Mouse (Mus musculus) ovary, adult 2 months (tissue): ENCODE measurements around the gene Cnksr1. TPM values are rescaled to one million over a fixed set of nuclear protein-coding genes. Genes with fewer than 3 reads are reported as not detected.

Source experiments
- polyA plus RNA-seq: library from polyadenylated mRNA; depleted of rRNA; stranded (reverse); fragments of >200 nt; gene quantifications from 2 replicates; pipeline ENCODE4 v1.2.3, GENCODE M21; 2012; rRNA removed

Gene Cnksr1
- 5.2 and 6.8 TPM in 2 replicates for polyA plus RNA-seq

GRCm38 (mm10) chr4:134238279-134238651 lies at the start of gene Cnksr1:
Cnksr1 (minus strand) TSS chr4:134238399.

GRCm38 (mm10) chr4:134287575-134288025 lies 49.4 kb upstream of the Cnksr1 start, which contains the start of gene Pdik1l:
Pdik1l (minus strand) TSS chr4:134287895.

GRCm38 (mm10) chr4:134253722-134254324 lies 15.6 kb upstream of the Cnksr1 start, which contains the start of gene Grrp1:
Grrp1 (minus strand) TSS chr4:134254106.

GRCm38 (mm10) chr4:134246719-134247258 lies 8.6 kb upstream of the Cnksr1 start, which contains the start of gene Gm30191:
Gm30191 (plus strand) TSS chr4:134246935.

GRCm38 (mm10) chr4:134245148-134245843 lies 7.1 kb upstream of the Cnksr1 start, which contains the start of gene Zfp593:
Zfp593 (minus strand) TSS chr4:134245592.

GRCm38 (mm10) chr4:134243516-134244250 lies 5.5 kb upstream of the Cnksr1 start, which contains the start of gene E130218I03Rik:
E130218I03Rik (plus strand) TSS chr4:134243662.

GRCm38 (mm10) chr4:134227194-134227593 lies 11.0 kb downstream of the Cnksr1 start, which contains the start of gene Catsper4:
Catsper4 (minus strand) TSS chr4:134227383.

GRCm38 (mm10) chr4:134202904-134203303 lies 35.3 kb downstream of the Cnksr1 start, which contains the start of gene Gm7534:
Gm7534 (minus strand) TSS chr4:134203004.

Other genes starting within 250 kb of the Cnksr1 start
- gene Dhdds, start 237.5 kb downstream of the Cnksr1 start, polyA plus RNA-seq, result 28.6 and 40.7 TPM in 2 replicates
- gene Lin28a, start 219.6 kb downstream of the Cnksr1 start, polyA plus RNA-seq, result 0.20 and 0.34 TPM in 2 replicates
- 0.34 and 0.41 TPM in 2 replicates for gene Zfp683, start 184.6 kb downstream of the Cnksr1 start, polyA plus RNA-seq
- 3.2 and 3.6 TPM in 2 replicates for gene Crybg2, start 177.6 kb downstream of the Cnksr1 start, polyA plus RNA-seq
- gene Cd52, start 143.3 kb downstream of the Cnksr1 start, polyA plus RNA-seq, result 11.7 and 21.3 TPM in 2 replicates
- 37.7 and 40.6 TPM in 2 replicates for gene Ubxn11, start 135.8 kb downstream of the Cnksr1 start, polyA plus RNA-seq
- 482 and 666 TPM in 2 replicates for gene Sh3bgrl3, start 109.6 kb downstream of the Cnksr1 start, polyA plus RNA-seq
- 34.2 and 37.7 TPM in 2 replicates for gene Cep85, start 51.3 kb downstream of the Cnksr1 start, polyA plus RNA-seq
- not detected in 2 replicates for gene Gm7534, start 35.4 kb downstream of the Cnksr1 start, polyA plus RNA-seq
- gene Catsper4, start 11.0 kb downstream of the Cnksr1 start, polyA plus RNA-seq, result 0.25 TPM in 1 of 2 replicates, not detected in the other
- 0.16 and 0.17 TPM in 2 replicates for gene E130218I03Rik, start 5.3 kb upstream of the Cnksr1 start, polyA plus RNA-seq
- 13.4 and 15.5 TPM in 2 replicates for gene Zfp593, start 7.2 kb upstream of the Cnksr1 start, polyA plus RNA-seq
- gene Gm30191, start 8.5 kb upstream of the Cnksr1 start, polyA plus RNA-seq, result 0.44 TPM in 1 of 2 replicates, not detected in the other
- gene Grrp1, start 15.7 kb upstream of the Cnksr1 start, polyA plus RNA-seq, result 56.5 and 60.9 TPM in 2 replicates
- gene Pdik1l, start 49.5 kb upstream of the Cnksr1 start, polyA plus RNA-seq, result 2.3 and 3.9 TPM in 2 replicates
- 0.36 and 1.1 TPM in 2 replicates for gene Trim63, start 76.7 kb upstream of the Cnksr1 start, polyA plus RNA-seq
- 10.6 and 10.8 TPM in 2 replicates for gene Slc30a2, start 104.8 kb upstream of the Cnksr1 start, polyA plus RNA-seq
- gene Extl1, start 145.5 kb upstream of the Cnksr1 start, polyA plus RNA-seq, result 1.1 and 1.8 TPM in 2 replicates
- gene Pafah2, start 157.9 kb upstream of the Cnksr1 start, polyA plus RNA-seq, result 14.3 and 20.1 TPM in 2 replicates
- gene Stmn1, start 229.9 kb upstream of the Cnksr1 start, polyA plus RNA-seq, result 5.9 and 8.4 TPM in 2 replicates